Mouse (Mus musculus): ENCODE measurements around the gene Cd3e. TPM values are rescaled to one million over a fixed set of nuclear protein-coding genes. Genes with fewer than 3 reads are reported as not detected.

The Cd3e gene
- not detected for polyA plus RNA-seq (2012; fragmentation: generic; extraction: Trizol)

DNA sequence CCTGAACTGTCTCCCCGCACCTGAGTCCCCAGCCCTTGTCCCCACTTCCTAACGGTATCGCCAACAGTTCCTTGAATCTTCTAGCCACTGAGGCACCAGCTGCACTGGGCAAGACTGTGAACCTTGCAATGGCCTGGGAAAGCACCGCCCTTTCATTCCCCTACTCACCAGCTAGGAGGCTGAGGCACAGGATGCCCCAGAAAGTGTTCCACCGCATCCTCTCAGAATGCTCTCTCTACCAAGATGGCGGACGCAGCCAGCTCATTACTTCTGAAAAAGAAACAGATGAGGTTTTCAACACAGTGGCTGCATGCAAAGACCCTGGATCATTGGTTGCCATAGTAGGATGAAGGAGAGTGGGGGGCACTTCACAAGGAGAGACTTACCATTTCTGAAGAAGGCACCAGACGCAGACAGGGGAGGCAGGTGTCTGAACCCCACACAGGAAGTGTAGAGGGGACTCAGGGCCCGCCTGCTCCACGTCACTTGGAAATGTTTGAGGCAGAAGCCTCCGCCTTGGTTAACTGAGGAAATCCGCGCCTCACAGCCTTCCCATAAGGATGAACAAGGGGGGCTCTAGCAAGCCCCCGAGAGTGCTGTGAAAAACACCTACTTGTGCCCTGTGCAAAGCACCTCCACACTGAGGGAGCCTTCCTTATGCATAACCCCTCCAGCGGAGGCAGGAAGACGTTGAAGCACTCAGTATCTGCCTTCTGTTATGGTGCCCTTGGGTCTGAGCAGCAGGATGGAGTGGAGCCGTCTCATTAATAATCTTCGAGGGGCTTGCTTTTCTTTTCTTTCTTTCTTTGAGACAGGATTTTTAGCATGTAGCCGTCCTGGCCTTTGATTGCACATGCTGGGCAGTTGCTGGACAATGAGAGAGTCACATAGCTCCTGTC lies at the start of gene Cd3e:
Cd3e (minus strand) TSS at position 448 of the 899 bp plus-strand sequence.

GRCm38 (mm10) chr9:45055082-45055713 lies 45.8 kb upstream of the Cd3e start, which contains the start of gene Mpzl3:
TSS of gene Mpzl3 (plus strand) at chr9:45055186.

DNA sequence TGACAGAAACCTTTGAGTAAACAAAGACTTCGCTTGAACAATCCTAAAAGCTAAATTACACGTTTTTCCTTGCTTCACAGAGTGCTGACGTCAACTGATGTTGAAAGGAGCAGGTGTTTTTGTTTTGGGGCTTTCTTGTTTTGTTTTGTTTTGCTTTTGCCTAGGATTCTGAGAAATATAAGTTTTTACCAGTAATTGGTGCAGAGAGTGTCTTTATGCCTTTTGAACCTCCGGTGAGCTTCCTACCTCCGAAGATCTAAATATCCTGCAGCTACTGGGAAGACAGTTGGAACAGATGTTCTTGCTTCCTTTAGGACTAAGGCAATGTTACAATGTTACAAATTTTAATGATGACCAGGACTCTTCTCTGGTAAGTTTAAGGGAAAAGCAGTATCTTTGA lies 30.1 kb upstream of the Cd3e start, which contains the start of gene Mpzl2:
Mpzl2 (plus strand) TSS at position 301 of the 400 bp plus-strand sequence.

DNA sequence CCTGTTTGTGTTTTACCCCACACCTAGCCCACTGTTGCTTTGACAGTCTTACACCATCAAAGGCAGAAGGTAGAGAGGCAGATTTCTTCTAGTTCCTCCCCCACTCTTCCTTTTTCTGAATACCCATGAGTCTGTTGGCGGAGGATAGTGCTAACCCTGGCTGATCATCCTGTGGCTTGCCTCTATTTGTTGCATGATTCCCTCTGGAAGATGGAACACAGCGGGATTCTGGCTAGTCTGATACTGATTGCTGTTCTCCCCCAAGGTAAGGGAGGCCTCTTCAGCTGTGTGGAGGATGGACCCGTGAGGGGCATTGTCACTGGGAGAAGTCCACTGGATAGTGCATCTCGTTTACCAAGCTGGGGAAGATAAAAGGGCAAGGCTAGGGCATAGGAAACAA lies 27.8 kb downstream of the Cd3e start, which contains the start of gene Cd3d:
Cd3d (plus strand) TSS at position 111 of the 400 bp plus-strand sequence.

DNA sequence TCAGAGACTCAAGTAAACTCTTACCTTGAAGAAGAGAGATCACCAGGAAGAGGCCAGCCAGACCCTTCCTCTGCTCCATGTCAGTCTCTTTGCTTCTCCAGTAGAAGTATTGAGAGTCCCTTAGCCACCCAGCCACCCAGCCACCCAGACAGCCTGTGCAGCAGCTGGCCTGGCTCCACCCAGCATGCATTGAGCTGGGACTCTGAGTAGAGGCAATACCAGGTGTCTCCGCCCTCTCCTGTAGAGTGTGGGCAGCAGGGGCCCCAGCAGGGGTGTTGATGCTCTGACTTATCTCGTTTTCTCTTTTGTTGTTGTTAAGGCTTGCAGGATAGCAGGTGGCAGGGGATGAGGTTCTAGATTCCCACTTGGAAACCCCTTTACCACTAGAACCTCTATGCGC lies 29.2 kb downstream of the Cd3e start, which contains the start of gene Cd3g:
Cd3g (minus strand) TSS at position 190 of the 400 bp plus-strand sequence.

GRCm38 (mm10) chr9:44965126-44965832 lies 44.1 kb downstream of the Cd3e start, which contains the start of gene Ube4a:
TSS of gene Ube4a (minus strand) at chr9:44965600.

Other genes with a start within 250 kb of the Cd3e start
- gene Arcn1, start 241.8 kb downstream of the Cd3e start, polyA plus RNA-seq (2012; fragmentation: generic; extraction: Trizol): 10 to 100 TPM in 1 of 2 experiments, 1 to 10 TPM in 1; 3.3 to 36.5 TPM
- gene Ift46, start 241.7 kb downstream of the Cd3e start, polyA plus RNA-seq (2012; fragmentation: generic; extraction: Trizol): 100 to 1,000 TPM in 1 of 2 experiments, 10 to 100 TPM in 1; 73.3 to 174 TPM
- gene Tmem25, start 210.3 kb downstream of the Cd3e start, polyA plus RNA-seq (2012; fragmentation: generic; extraction: Trizol): under 1 TPM; 0.06 to 0.66 TPM
- gene Ttc36, start 206.6 kb downstream of the Cd3e start, polyA plus RNA-seq (2012; fragmentation: generic; extraction: Trizol): under 1 TPM; 0.32 to 0.42 TPM
- 1 to 10 TPM in 1 of 2 experiments, under 1 TPM in 1; 0.73 to 6.6 TPM for gene Kmt2a, start 128.3 kb downstream of the Cd3e start, polyA plus RNA-seq (2012; fragmentation: generic; extraction: Trizol)
- 100 to 1,000 TPM; 395 to 672 TPM for gene Atp5l, start 88.9 kb downstream of the Cd3e start, polyA plus RNA-seq (2012; fragmentation: generic; extraction: Trizol)
- gene Ube4a, start 44.0 kb downstream of the Cd3e start, polyA plus RNA-seq (2012; fragmentation: generic; extraction: Trizol): 1 to 10 TPM; 1.6 to 9.5 TPM
- gene Cd3g, start 29.2 kb downstream of the Cd3e start, polyA plus RNA-seq (2012; fragmentation: generic; extraction: Trizol): not detected
- not detected for gene Cd3d, start 27.8 kb downstream of the Cd3e start, polyA plus RNA-seq (2012; fragmentation: generic; extraction: Trizol)
- not detected for gene Mpzl2, start 30.2 kb upstream of the Cd3e start, polyA plus RNA-seq (2012; fragmentation: generic; extraction: Trizol)
- under 1 TPM in 1 of 2 experiments, not detected in 1; 0.01 TPM for gene Mpzl3, start 45.6 kb upstream of the Cd3e start, polyA plus RNA-seq (2012; fragmentation: generic; extraction: Trizol)
- not detected for gene Jaml, start 69.6 kb upstream of the Cd3e start, polyA plus RNA-seq (2012; fragmentation: generic; extraction: Trizol)
- gene Scn2b, start 108.2 kb upstream of the Cd3e start, polyA plus RNA-seq (2012; fragmentation: generic; extraction: Trizol): not detected
- gene Scn4b, start 128.8 kb upstream of the Cd3e start, polyA plus RNA-seq (2012; fragmentation: generic; extraction: Trizol): not detected
- not detected for gene BC049352, start 172.4 kb upstream of the Cd3e start, polyA plus RNA-seq (2012; fragmentation: generic; extraction: Trizol)
- not detected for gene Tmprss4, start 194.5 kb upstream of the Cd3e start, polyA plus RNA-seq (2012; fragmentation: generic; extraction: Trizol)

Data from C3H10T1/2 (cell line).